Mouse (Mus musculus) kidney, postnatal 25 days (tissue): ENCODE data around the gene Cd34.

Experiments
- DNase-seq, 2 experiments: peaks; one replicate each; pipeline ENCODE4 v3.0.0; 2021; ENCODE audit warnings: mixed read lengths in 2 of 2

Cd34 gene

DNA sequence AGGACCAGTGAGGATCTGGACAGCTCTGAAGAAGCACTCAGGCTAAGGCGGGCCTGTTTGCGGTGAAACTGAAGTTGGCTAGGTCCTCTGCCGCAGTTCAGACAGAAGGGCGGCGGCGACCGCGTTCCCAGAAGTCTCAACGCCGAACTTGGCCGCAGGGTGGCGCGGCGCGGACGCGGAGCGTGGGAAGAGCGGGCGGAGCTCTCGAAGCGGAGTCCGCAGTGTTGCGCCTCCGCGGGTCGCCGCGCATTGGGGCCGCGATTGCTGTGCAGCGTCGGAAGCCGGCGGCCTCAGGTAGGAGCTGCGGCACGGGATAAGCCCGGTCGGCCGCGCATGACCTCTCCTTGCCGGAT is 37.5 kb downstream of the Cd34 start:
- DNase-seq, result peak; percentile 93 to 94

- peak; percentile 87 to 93 for DNase-seq
These were observed 38.1 kb downstream of the Cd34 start for GRCm38 (mm10) chr1:194976517-194977370.

- peak in 1 of 2 experiments; percentile 39 for DNase-seq
These were observed 38.7 kb downstream of the Cd34 start for GRCm38 (mm10) chr1:194977371-194977761.

DNA sequence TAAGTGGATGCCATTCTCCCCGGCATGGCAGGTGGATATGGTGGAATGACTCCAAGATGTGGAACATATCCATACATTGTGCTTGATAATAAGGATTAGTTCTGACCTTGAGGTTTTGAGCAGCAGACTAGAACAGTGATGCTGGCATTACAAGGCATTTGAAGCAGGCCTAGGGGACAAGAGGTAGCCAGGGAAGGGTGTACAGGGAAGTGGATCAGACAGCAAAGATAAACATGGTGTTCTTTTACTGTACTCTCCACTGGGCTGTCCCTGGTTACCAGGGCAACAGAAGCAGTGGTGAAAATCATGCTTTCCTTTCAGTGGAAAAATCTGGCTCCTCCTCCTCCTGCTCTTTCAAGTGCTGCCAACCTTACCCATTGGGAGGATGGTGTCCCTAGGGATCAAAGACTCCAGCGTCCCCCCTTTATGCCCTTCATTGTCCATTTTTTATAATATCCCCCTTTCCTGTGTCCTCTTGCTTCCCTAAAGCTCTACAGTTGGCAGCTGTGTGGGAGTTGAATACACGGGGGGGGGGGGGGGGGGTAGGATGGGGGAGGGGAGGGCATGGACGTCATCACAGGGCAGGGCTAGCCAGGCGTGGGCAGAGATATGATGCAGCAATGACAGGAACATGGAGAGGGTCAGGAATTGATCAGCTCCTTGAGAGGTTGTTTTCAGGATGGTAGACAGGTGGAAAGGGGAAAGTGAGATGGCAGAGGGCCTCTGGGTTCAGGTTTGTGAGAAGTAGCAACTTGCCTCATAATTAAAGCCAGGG is 39.5 kb downstream of the Cd34 start:
- peak in 1 of 2 experiments; percentile 68 for DNase-seq

- no peak for DNase-seq
These were observed 42.3 kb downstream of the Cd34 start for GRCm38 (mm10) chr1:194980826-194981435.

DNA sequence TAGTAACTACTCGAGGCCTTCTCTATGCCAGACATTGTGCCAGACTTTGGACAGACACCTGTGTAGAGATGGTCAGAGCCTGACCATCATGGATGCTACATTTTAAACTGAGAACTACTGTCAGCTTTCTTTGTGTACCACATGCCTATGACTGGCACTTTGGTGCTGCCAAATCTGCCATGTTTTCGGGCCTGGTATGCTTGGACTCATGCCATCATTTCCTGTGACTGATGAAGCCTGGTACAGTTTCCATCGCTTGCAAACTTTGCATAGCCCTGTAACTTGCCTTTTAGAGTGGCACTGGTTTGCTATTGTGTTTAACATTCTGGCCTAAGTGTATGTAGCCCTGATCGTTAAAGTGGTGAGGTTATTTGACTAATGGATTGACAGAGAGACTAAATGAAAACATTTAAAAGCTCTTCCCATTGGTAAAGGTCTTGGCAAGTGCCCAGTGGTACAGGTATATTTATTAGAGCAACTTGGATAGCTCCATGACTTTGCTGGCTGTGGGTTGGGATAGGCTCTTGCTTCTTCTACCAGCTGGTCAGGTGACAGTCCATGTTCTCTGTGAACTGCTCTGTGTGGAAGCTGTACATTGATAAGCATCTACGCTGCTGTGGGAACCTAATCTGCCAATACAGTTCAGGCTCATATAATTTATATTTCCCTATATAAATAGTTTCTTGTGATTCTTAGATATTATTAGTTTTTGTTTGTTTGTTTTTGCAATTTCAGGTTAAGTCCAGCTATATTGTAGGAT is 44.5 kb downstream of the Cd34 start:
- DNase-seq, result no peak

GRCm38 (mm10) chr1:194984914-194985313 is 46.3 kb downstream of the Cd34 start:
- no peak for DNase-seq

DNA sequence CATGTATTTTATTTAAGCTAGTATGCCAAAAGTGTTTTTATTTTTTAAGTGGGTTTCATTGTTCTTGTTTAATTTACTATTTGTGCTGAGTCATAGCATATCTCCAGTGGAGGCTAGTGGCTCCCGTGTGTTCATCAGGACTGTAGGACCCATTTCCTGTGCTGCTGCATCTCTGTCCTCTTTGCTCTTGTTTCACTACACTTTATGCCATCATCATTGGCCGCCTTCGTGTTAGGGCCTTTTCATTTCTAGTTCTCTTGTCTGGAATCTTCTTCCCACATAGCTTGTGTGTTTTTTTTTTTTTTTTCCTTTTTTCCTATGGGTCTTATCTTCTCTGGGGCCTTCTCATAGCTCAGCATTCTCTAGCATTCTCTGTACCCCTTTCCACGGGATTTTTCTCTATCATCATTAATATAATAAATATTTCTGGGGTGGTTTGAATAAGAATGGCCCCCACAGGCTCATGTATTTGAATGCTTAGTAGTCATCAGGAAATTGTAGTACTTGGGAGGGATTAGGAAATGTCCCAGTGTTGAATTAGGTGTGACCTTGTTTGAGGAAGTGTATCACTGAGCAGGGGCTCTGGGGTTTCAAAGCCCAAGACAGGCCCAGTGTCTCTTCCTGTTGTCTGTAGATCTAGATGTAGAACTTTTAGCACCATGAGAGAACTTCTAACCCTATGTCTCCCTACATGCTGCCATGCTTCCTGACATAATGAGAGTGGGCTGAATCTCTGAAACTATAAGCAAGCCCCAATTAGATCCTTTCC is 47.0 kb downstream of the Cd34 start:
- DNase-seq, result no peak

DNA sequence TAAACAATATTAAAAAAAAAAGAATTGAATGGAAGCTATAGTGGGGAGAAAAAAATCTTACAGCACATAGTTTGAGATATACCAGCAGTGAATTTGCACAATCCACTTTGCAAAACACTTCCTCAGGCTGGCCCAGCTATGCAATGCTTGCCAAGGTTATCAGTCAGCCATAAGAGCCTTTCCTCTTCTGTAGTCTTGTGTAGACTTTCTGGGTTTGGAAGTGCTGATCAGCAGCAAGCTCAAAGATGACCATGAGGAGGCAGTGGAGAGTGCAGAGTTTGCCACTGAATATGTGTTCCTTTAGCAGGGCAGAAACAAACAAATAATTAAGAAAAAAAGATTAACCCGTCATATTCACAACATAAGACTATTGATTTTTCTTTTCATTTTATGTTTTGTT is 50.4 kb downstream of the Cd34 start:
- DNase-seq, result no peak

DNA sequence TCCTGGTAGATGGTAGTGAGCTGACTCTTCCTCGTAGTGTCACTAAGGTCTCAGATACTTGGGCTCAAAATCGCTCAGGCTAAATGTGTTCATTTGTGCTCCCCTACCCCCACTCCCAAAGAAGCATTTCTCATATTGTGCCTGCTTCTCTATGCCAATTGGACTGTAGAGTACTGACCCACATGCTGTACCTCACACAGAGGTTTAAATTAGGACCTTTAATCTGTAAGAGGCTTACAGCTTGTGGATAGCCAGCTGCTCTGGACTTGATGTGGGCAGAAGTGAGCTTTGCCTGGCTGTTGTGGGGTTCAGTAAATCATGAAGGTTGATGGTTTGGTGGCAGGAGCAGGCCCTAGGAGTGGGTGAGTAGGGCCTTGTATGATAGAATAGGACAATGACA is 52.4 kb downstream of the Cd34 start:
- no peak for DNase-seq

DNA sequence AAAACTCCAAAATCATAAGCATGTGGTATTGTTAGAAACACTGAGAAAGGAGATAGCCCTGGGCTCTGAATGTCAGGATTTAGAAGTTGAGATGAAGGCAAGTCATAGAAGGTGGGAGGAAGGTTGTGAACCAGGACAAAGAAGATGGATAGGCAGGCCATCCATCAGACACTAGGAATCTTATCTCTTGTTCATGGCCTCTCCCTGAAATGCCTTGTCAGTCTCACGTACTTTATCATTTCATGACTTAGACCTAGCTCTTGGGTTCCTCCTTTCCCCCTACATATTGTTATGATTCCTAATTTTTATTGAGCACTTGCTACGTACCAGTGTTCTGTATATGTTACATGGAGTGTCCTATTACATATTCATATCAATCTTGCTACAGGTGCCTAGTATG is 53.0 kb downstream of the Cd34 start:
- DNase-seq, result no peak

- DNase-seq, result peak in 1 of 2 experiments; percentile 49
These were observed 54.1 kb downstream of the Cd34 start for GRCm38 (mm10) chr1:194992589-194993317.

DNA sequence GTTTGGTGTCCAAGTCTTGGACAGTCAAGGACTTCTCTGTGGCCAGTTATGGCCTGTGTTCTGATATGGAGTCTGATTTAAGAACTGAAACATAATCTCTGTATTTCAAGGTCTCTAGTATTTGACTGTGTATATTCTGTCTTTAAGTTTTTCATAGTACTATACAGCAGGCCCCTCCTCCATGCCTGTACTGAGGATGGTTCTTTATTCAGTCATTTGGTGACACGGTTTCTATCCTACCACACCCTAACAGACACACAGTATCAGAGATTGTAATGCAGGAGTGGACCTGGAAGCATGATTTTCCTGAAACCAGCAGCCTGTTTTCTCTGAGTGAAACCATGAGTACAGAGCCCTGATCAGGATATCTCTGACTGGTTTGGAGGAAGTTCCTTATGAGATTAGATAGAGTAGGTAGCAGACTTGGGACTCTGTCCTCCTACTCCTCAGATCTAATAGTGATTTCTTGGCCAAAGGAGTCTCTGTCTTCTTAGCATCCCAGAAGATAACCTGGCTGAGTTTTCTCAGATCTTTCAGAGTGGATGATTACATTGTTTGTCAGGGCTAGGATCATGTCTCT is 54.9 kb downstream of the Cd34 start:
- no peak for DNase-seq

GRCm38 (mm10) chr1:194994262-194994661 is 55.6 kb downstream of the Cd34 start:
- DNase-seq, result no peak

- peak; percentile 73 to 89 for DNase-seq
These were observed 56.6 kb downstream of the Cd34 start for GRCm38 (mm10) chr1:194995196-194995595.

- peak; percentile 56 to 75 for DNase-seq
These were observed 59.8 kb downstream of the Cd34 start for GRCm38 (mm10) chr1:194998396-194998795.

GRCm38 (mm10) chr1:195003328-195003727 is 64.7 kb downstream of the Cd34 start:
- DNase-seq, result no peak

GRCm38 (mm10) chr1:195004194-195004593 is 65.6 kb downstream of the Cd34 start:
- DNase-seq, result no peak

DNA sequence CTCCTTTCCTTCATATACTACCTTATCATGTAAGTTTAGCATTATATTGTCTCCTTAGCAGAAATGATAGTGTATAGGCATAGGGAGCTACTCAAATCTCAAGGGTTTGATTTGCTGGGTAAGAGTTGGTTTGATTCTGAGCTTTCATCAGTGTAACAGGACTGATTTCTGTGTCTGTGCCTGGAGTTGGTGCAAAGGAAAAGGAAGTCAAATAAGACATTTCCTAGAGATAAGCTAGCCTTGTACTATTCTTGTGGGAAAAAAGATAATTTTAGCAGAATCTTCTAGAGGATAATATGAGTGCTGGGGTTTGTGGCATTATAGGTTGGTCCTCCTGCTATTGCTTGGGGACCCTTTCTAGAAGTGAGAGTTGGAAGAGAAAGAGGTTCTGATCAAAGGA is 67.6 kb downstream of the Cd34 start:
- DNase-seq, result no peak
